Mouse (Mus musculus): ENCODE data around the gene Eif4e2. TPM values are rescaled to one million over a fixed set of nuclear protein-coding genes. Genes with fewer than 3 reads are reported as not detected.

Eif4e2 gene
- total and polyA plus RNA-seq, 3 experiments: 175 to 264 (median 228) TPM

DNA sequence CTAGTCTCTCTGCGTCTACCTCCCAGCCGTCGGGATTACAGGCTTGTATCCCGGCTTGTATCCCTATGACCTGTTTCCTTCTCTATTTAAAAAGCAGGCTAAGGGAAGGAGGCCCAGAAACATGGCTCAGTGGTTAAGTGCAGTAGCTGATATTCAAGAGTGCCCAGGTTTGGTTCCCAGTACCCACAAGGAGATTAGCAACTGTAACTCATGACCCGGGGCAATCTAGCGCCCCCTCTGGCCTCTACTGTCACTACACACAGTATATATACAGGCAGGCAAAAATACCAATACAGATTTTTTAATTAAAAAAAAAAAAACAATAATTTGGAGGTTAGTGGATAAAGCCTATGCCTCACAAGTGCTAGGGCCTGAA is 68.7 kb downstream of the Eif4e2 start:
- dilution Hi-C loops (cut with MboI; ENCODE audit: extremely low pct_ligation_motif_present, extremely low pct_unique_long_range_greater_than_20kb, low sequenced_read_pairs) (no loop called here), in situ Hi-C loops (cut with MboI; ENCODE audit: low pct_ligation_motif_present, low pct_unique_long_range_greater_than_20kb, low sequenced_read_pairs) (no loop called here)
- H3K9me3 ChIP-seq (replicated peaks; ENCODE audit: low read length): peaks cover 8% of the 10 kb centered on the region
- no peak overlapping the region for H3K4me3 ChIP-seq (replicated peaks in 1 of 3; ENCODE audit: low read depth in 2 of 3, low read length in 2 of 3, poor library complexity in 1 of 3)
- H3K27me3 ChIP-seq (replicated peaks): no peaks in the 10 kb centered on the region
- H3K79me2 ChIP-seq (replicated peaks; ENCODE audit: control insufficient read depth, extremely low read depth, insufficient read depth, poor library complexity, severe bottlenecking): no peaks in the 10 kb centered on the region
- H3K27ac ChIP-seq (ENCODE audit: insufficient read depth, low read depth): no peak overlapping the region
- peak; percentile 23 to 29; a peak in 2 of 4 replicates for TF ChIP-seq CTCF (conservative IDR thresholded peaks at IDR 0.05 in 1 of 2, IDR thresholded peaks at IDR 0.05 in 1 of 2; ENCODE audit: low read depth in 2 of 2, low read length in 2 of 2)
- no peak for TF ChIP-seq NRF1 (IDR thresholded peaks at IDR 0.05; ENCODE audit: low read depth, low read length)
- H3K4me2 ChIP-seq (ENCODE audit: insufficient read depth, low read depth, poor library complexity, severe bottlenecking): no peak overlapping the region
- H3K9ac ChIP-seq (ENCODE audit: insufficient read depth, low read depth): no peak overlapping the region
- H3K4me1 ChIP-seq (ENCODE audit: control insufficient read depth in 1 of 2, insufficient read depth in 2 of 2): peaks cover 0 to 15% of the 10 kb centered on the region in 2 experiments; a peak in 2 of 4 replicates
- DNase-seq (ENCODE audit: extremely low read depth): no peak
- no peaks in the 10 kb centered on the region for H3K36me3 ChIP-seq (replicated peaks in 1 of 2; ENCODE audit: control insufficient read depth in 1 of 2, insufficient read depth in 1 of 2, low read length in 1 of 2)

- Histone ChIP-seq H3K79me2 (replicated peaks; ENCODE audit: control insufficient read depth, extremely low read depth, insufficient read depth, poor library complexity, severe bottlenecking) (no peaks in the 10 kb centered on the region), H3K27me3 (replicated peaks) (no peaks in the 10 kb centered on the region), H3K4me1 (ENCODE audit: control insufficient read depth in 1 of 2, insufficient read depth in 2 of 2) (peaks cover 0 to 15% of the 10 kb centered on the region in 2 experiments; a peak in 2 of 4 replicates), H3K9me3 (replicated peaks; ENCODE audit: low read length) (peaks cover 8% of the 10 kb centered on the region), H3K9ac (ENCODE audit: insufficient read depth, low read depth) (no peak overlapping the region), H3K27ac (ENCODE audit: insufficient read depth, low read depth) (no peak overlapping the region), H3K4me2 (ENCODE audit: insufficient read depth, low read depth, poor library complexity, severe bottlenecking) (no peak overlapping the region), H3K36me3 (replicated peaks in 1 of 2; ENCODE audit: control insufficient read depth in 1 of 2, insufficient read depth in 1 of 2, low read length in 1 of 2) (no peaks in the 10 kb centered on the region), H3K4me3 (replicated peaks in 1 of 3; ENCODE audit: low read depth in 2 of 3, low read length in 2 of 3, poor library complexity in 1 of 3) (no peak overlapping the region)
- TF ChIP-seq ETS1 (conservative IDR thresholded peaks at IDR 0.05; ENCODE audit: low read depth, low read length) (no peak), TBP (conservative IDR thresholded peaks at IDR 0.05; ENCODE audit: low read depth, low read length) (no peak), MAFK (IDR thresholded peaks at IDR 0.05; ENCODE audit: insufficient replicate concordance, low read length) (no peak), JUND (conservative IDR thresholded peaks at IDR 0.05; ENCODE audit: low read depth, low read length) (no peak), TCF12 (IDR thresholded peaks at IDR 0.05; ENCODE audit: low read depth, low read length) (no peak), MXI1 (IDR thresholded peaks at IDR 0.05; ENCODE audit: low read depth, low read length) (no peak), HCFC1 (IDR thresholded peaks at IDR 0.05; ENCODE audit: low read depth, low read length) (no peak), ZC3H11A (IDR thresholded peaks at IDR 0.05; ENCODE audit: low read depth, low read length) (no peak), SMC3 (IDR thresholded peaks at IDR 0.05; ENCODE audit: low read depth, low read length) (no peak), CTCF (conservative IDR thresholded peaks at IDR 0.05 in 1 of 2, IDR thresholded peaks at IDR 0.05 in 1 of 2; ENCODE audit: low read depth in 2 of 2, low read length in 2 of 2) (no peak), NRF1 (IDR thresholded peaks at IDR 0.05; ENCODE audit: low read depth, low read length) (no peak), POLR2AphosphoS2 (IDR thresholded peaks at IDR 0.05; ENCODE audit: low read depth, low read length) (no peak), MAZ (IDR thresholded peaks at IDR 0.05; ENCODE audit: low read depth, low read length) (no peak), POLR2A (IDR thresholded peaks at IDR 0.05; ENCODE audit: low read depth, low read length) (no peak), CHD1 (IDR thresholded peaks at IDR 0.05; ENCODE audit: low read depth, low read length) (no peak), MYC (IDR thresholded peaks at IDR 0.05; ENCODE audit: low read depth, low read length) (no peak), ELF1 (IDR thresholded peaks at IDR 0.05; ENCODE audit: low read depth, low read length) (no peak)
- in situ Hi-C loops (cut with MboI; ENCODE audit: low pct_ligation_motif_present, low pct_unique_long_range_greater_than_20kb, low sequenced_read_pairs): no loop called here
- DNase-seq (ENCODE audit: extremely low read depth): no peak
- dilution Hi-C loops (cut with MboI; ENCODE audit: extremely low pct_ligation_motif_present, extremely low pct_unique_long_range_greater_than_20kb, low sequenced_read_pairs): no loop called here
Observed at GRCm38 (mm10) chr1:87283410-87283960, 69.8 kb downstream of the Eif4e2 start.

All from CH12.LX (cell line).